1 mouse cellular context compared by ENCODE assay signal in the genomic region with DNA sequence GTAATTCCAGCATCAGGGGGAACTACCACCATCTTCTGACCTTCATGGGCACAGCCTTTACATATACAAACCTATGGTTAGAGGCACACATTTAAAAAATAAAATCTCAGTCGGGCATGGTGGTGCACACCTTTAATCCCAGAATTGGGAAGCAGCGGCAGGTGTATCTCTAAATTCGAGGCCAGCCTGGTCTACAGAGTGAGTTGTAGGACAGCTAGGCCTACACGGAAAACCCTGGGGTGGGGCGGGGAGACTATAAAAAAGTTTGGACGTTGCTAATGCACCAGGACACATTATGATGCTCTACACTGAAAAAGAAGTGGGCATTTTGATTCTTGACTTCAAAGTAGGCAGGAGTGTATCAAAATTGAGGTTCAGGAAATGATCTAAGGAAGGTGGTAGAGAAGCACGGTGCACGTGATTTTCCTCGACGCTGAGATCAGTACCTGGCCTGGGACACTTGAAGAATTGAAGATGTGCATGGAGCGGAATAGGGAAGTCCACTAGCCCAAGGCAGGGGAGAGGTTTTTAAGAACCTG.
TF ChIP-seq lines count a peak whose summit lies in the region.

No protein-coding gene starts in this region.

TF ChIP-seq in MEL, 35 proteins besides CTCF, POLR2A, EP300 and RAD21:
- TF ChIP-seq MAZ (IDR thresholded peaks at IDR 0.05; ENCODE audit: low read depth, low read length) (no peak), SIN3A (IDR thresholded peaks at IDR 0.05; ENCODE audit: low read length) (no peak), MAX (IDR thresholded peaks at IDR 0.05; ENCODE audit: low read length) (peak; percentile 90), NRF1 (IDR thresholded peaks at IDR 0.05; ENCODE audit: insufficient read depth, low read depth, low read length, poor library complexity, severe bottlenecking) (no peak), MYC (IDR thresholded peaks at IDR 0.05; ENCODE audit: low read depth, low read length) (peak; percentile 58; the same call in 1 of the 2 replicates), HCFC1 (IDR thresholded peaks at IDR 0.05; ENCODE audit: low read depth, low read length) (no peak), ETS1 (IDR thresholded peaks at IDR 0.05; ENCODE audit: low read depth, low read length) (0 out of 2 replicates have a peak, but pooled peaks have one; percentile 36), POLR2AphosphoS2 (IDR thresholded peaks at IDR 0.05; ENCODE audit: low read length) (no peak), USF2 (IDR thresholded peaks at IDR 0.05; ENCODE audit: borderline replicate concordance in 1 of 2, insufficient read depth in 1 of 2, low read depth in 1 of 2, low read length in 2 of 2) (no peak), MEF2A (IDR thresholded peaks at IDR 0.05; ENCODE audit: extremely low read depth, insufficient replicate concordance, low read depth, low read length, poor library complexity, severe bottlenecking) (no peak), MXI1 (IDR thresholded peaks at IDR 0.05; ENCODE audit: low read depth, low read length) (no peak), E2F4 (IDR thresholded peaks at IDR 0.05; ENCODE audit: borderline replicate concordance, low read depth, low read length) (peak; percentile 20; the same call in 1 of the 2 replicates), GABPA (IDR thresholded peaks at IDR 0.05; ENCODE audit: low read depth, low read length) (no peak), BHLHE40 (IDR thresholded peaks at IDR 0.05; ENCODE audit: borderline replicate concordance, low read depth, low read length) (no peak; the same call in 1 of the 2 replicates)
